Mouse (Mus musculus): Measurements from ENCODE around the gene Slc16a2. TPM values are rescaled to one million over a fixed set of nuclear protein-coding genes. Genes with fewer than 3 reads are reported as not detected.
"Not testable (repeated sequence)": the region's sequence is repeated elsewhere in the genome, so short reads cannot be mapped to it uniquely, and the experiment has no call there.

Gene Slc16a2
- polyA plus RNA-seq, 1 experiment from 2014 or later = 19.9 TPM

DNA sequence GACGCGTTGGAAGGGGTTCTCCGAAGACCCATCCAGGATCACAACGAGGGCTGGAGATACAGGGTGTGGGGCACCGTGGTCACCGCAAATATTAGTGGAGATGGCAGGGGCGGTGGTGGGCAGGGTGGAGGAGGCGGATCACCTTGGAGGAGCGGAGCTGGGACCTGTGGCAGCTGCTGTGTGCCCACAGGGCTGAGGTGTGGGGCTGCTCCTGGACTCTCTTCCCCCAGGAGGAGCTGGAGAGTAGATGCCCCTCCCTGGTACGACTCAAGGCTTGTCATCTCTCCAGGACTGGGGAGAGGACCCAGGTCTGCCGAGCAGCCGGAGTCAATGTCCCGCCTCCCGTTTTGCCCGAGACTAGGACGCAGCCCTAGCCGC is 127.0 kb downstream of the Slc16a2 start:
- ATAC-seq (replicated peaks; ENCODE audit: extremely low read depth, insufficient read depth, low FRiP score) = peak; percentile 24; the same call in 1 of the 2 replicates
- WGBS = 9% methylated on average over 16 of the region's 17 CpGs

DNA sequence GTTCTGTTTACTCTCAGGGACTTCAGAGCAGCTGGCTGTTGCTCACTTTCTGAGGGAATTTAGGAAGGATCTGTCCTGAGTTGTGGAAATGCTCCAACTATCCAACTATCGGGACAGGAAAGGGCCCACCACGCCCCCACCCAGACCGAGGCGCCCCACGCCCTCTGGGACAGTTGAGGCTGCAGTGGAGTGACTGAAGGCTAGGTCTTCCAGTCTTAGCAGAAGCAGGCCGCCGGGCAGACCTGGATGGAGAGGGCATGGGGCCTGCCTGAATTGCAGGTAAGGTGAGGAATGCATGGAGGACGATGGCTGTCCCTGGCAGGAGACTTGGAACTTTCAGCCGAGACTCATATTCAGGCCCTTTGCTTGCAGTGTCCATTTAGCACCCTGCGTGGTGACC is 127.4 kb downstream of the Slc16a2 start:
- no peak for ATAC-seq (replicated peaks; ENCODE audit: extremely low read depth, insufficient read depth, low FRiP score)
- peaks cover 9% of the 10 kb centered on the region for H3K4me1 ChIP-seq (ENCODE audit: control insufficient read depth, insufficient read depth, low read length)
- WGBS = 26% methylated on average over 10 of the region's 10 CpGs
- no peaks in the 10 kb centered on the region for H3K36me3 ChIP-seq (ENCODE audit: control insufficient read depth, insufficient read depth)
- H3K9ac ChIP-seq (ENCODE audit: low read length) = peak overlapping the region; percentile 67
- peaks cover 77% of the 10 kb centered on the region for H3K27me3 ChIP-seq (ENCODE audit: control insufficient read depth, insufficient read depth, low read length)
- H3K4me3 ChIP-seq (ENCODE audit: low read length) = peak overlapping the region; percentile 56
- H3K4me2 ChIP-seq (ENCODE audit: low read depth, low read length) = peak overlapping the region; percentile 83
- H3K27ac ChIP-seq (ENCODE audit: low read length) = no peak overlapping the region
- no peaks in the 10 kb centered on the region for H3K9me3 ChIP-seq (replicated peaks; ENCODE audit: control insufficient read depth, low read length)

More for the DNA sequence above, 127.0 kb downstream of the Slc16a2 start:
- H3K4me1 ChIP-seq (ENCODE audit: control insufficient read depth, insufficient read depth, low read length) = peaks cover 9% of the 10 kb centered on the region
- H3K9ac ChIP-seq (ENCODE audit: low read length) = peak overlapping the region; percentile 67
- no peaks in the 10 kb centered on the region for H3K9me3 ChIP-seq (replicated peaks; ENCODE audit: control insufficient read depth, low read length)
- peak overlapping the region; percentile 83 for H3K4me2 ChIP-seq (ENCODE audit: low read depth, low read length)
- peaks cover 79% of the 10 kb centered on the region for H3K27me3 ChIP-seq (ENCODE audit: control insufficient read depth, insufficient read depth, low read length)
- H3K36me3 ChIP-seq (ENCODE audit: control insufficient read depth, insufficient read depth) = no peaks in the 10 kb centered on the region
- peak overlapping the region; percentile 82 for H3K27ac ChIP-seq (ENCODE audit: low read length)
- peak overlapping the region; percentile 56 for H3K4me3 ChIP-seq (ENCODE audit: low read length)

DNA sequence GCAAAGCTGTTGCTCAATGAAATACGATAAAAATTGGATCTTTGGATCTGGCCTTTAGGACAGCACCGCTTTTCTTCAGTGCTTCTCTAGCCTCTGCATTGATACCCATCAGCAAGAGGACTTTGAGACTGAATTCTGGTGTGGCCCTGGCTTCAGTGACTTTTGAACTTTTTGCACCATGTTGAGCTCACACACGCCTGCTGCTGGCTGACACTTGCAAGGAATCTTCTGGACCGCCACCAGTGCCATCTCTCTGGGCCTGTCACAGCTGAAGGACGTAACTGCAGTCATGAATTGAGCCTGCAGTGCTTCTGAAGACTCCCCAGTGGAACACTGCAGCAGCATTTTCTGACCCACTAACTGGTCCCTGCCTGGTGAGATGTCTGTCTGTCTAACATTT is 128.9 kb downstream of the Slc16a2 start:
- H3K27ac ChIP-seq (ENCODE audit: low read length) = no peak overlapping the region
- H3K9ac ChIP-seq (ENCODE audit: low read length) = no peak overlapping the region
- no peaks in the 10 kb centered on the region for H3K36me3 ChIP-seq (ENCODE audit: control insufficient read depth, insufficient read depth)
- H3K4me2 ChIP-seq (ENCODE audit: low read depth, low read length) = no peak overlapping the region
- 81% methylated on average over 5 of the region's 5 CpGs for WGBS
- no peak for ATAC-seq (replicated peaks; ENCODE audit: extremely low read depth, insufficient read depth, low FRiP score)
- peaks cover 75% of the 10 kb centered on the region for H3K27me3 ChIP-seq (ENCODE audit: control insufficient read depth, insufficient read depth, low read length)
- H3K4me1 ChIP-seq (ENCODE audit: control insufficient read depth, insufficient read depth, low read length) = peaks cover 8% of the 10 kb centered on the region
- no peak overlapping the region for H3K4me3 ChIP-seq (ENCODE audit: low read length)
- no peaks in the 10 kb centered on the region for H3K9me3 ChIP-seq (replicated peaks; ENCODE audit: control insufficient read depth, low read length)

DNA sequence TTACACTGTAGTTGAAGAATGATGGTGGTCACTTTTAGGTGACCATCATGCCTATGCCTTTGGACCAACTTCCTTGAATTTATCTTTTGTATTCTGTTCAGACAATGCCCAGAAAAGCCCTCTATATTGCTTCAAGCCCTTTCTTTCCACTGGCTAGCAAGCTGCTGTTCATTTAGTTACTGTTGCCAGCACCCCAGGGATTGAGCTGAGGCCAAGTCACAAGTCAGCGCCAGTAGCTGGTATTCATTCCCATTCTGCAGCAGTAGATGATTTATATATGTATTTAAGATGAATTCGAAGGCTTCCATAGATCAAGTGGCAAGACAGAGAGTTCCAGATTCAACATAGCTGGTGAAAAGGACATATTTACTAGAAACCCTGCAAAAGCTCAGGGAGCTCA is 133.2 kb downstream of the Slc16a2 start:
- Histone ChIP-seq H3K9me3 (replicated peaks; ENCODE audit: control insufficient read depth, low read length) (no peaks in the 10 kb centered on the region), H3K9ac (ENCODE audit: low read length) (no peak overlapping the region), H3K27me3 (ENCODE audit: control insufficient read depth, insufficient read depth, low read length) (peaks cover 60% of the 10 kb centered on the region), H3K4me2 (ENCODE audit: low read depth, low read length) (no peak overlapping the region), H3K36me3 (ENCODE audit: control insufficient read depth, insufficient read depth) (no peaks in the 10 kb centered on the region), H3K4me3 (ENCODE audit: low read length) (no peak overlapping the region), H3K27ac (ENCODE audit: low read length) (no peak overlapping the region), H3K4me1 (ENCODE audit: control insufficient read depth, insufficient read depth, low read length) (no peaks in the 10 kb centered on the region)
- 87% methylated on average over 2 of the region's 2 CpGs for WGBS
- no peak for ATAC-seq (replicated peaks; ENCODE audit: extremely low read depth, insufficient read depth, low FRiP score)

DNA sequence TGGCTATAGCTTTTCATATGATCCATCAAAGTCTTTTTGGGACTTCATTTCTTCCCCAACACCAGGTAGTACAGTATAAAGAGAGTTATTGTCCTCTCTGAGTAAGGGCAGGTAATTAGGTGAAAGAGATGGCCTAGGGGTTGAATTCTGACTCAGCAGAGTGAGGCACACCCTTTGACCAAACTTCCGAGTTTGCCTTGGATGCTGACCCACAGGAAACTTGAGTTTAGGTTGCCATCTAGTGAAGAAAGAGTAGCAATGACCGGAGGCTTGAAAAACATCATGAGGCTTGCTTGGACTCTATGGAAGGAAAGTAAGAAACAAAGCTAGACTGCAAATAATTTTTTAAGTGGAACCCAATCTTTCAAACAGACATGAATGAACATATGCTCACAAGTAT is 147.1 kb downstream of the Slc16a2 start:
- Histone ChIP-seq H3K4me3 (ENCODE audit: low read length) (no peak overlapping the region), H3K9ac (ENCODE audit: low read length) (no peak overlapping the region), H3K36me3 (ENCODE audit: control insufficient read depth, insufficient read depth) (no peaks in the 10 kb centered on the region), H3K27me3 (ENCODE audit: control insufficient read depth, insufficient read depth, low read length) (peaks cover 17% of the 10 kb centered on the region), H3K4me2 (ENCODE audit: low read depth, low read length) (no peak overlapping the region), H3K9me3 (replicated peaks; ENCODE audit: control insufficient read depth, low read length) (no peaks in the 10 kb centered on the region), H3K4me1 (ENCODE audit: control insufficient read depth, insufficient read depth, low read length) (no peaks in the 10 kb centered on the region), H3K27ac (ENCODE audit: low read length) (no peak overlapping the region)
- WGBS = 35% methylated on average over 2 of the region's 2 CpGs
- ATAC-seq (replicated peaks; ENCODE audit: extremely low read depth, insufficient read depth, low FRiP score) = no peak

DNA sequence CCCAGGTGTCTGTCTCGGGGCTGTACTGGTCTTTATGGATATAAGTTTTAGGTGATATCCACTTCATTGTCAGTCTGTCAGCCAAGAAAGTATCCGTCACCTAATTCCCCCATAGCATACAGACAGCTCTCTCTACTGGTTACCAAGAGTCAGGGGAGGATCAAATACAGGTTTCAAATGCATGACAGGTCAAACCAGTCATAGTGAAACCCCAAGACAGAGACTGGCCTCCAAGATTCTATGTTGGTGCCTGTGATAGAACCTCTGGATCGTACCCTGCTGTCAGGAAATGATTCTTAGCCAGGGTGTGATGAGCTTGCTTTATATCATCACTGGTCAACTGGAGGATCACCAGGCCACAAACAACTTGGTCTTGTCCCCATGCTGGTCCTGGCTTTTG is 148.0 kb downstream of the Slc16a2 start:
- no peaks in the 10 kb centered on the region for H3K36me3 ChIP-seq (ENCODE audit: control insufficient read depth, insufficient read depth)
- H3K4me3 ChIP-seq (ENCODE audit: low read length) = no peak overlapping the region
- H3K9ac ChIP-seq (ENCODE audit: low read length) = no peak overlapping the region
- no peak overlapping the region for H3K27ac ChIP-seq (ENCODE audit: low read length)
- 68% methylated on average over 3 of the region's 3 CpGs for WGBS
- H3K9me3 ChIP-seq (replicated peaks; ENCODE audit: control insufficient read depth, low read length) = no peaks in the 10 kb centered on the region
- H3K4me2 ChIP-seq (ENCODE audit: low read depth, low read length) = no peak overlapping the region
- ATAC-seq (replicated peaks; ENCODE audit: extremely low read depth, insufficient read depth, low FRiP score) = no peak
- H3K27me3 ChIP-seq (ENCODE audit: control insufficient read depth, insufficient read depth, low read length) = peaks cover 12% of the 10 kb centered on the region
- no peaks in the 10 kb centered on the region for H3K4me1 ChIP-seq (ENCODE audit: control insufficient read depth, insufficient read depth, low read length)

DNA sequence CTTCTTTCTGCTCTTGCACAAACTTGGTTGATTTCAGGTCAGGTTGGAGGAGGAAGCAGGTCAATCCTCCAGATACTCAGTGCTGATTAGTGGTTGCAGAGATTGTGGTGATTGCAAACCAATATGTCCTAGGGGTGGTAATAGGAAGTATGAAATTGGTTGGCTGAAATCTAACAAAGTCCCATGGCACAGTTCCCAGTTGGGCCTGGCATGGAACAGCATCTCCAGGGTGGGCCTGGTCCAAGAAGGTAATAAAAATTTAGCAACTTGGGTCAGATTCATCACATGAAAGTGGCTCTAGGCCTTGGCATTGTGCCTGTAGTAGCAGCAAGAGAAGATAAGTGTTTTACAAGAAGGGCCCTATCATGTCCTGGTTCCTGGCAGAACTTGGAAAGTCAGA is 151.5 kb downstream of the Slc16a2 start:
- no peaks in the 10 kb centered on the region for H3K36me3 ChIP-seq (ENCODE audit: control insufficient read depth, insufficient read depth)
- H3K9me3 ChIP-seq (replicated peaks; ENCODE audit: control insufficient read depth, low read length) = no peaks in the 10 kb centered on the region
- no peak overlapping the region for H3K9ac ChIP-seq (ENCODE audit: low read length)
- H3K4me1 ChIP-seq (ENCODE audit: control insufficient read depth, insufficient read depth, low read length) = no peaks in the 10 kb centered on the region
- no peak overlapping the region for H3K27ac ChIP-seq (ENCODE audit: low read length)
- H3K4me2 ChIP-seq (ENCODE audit: low read depth, low read length) = no peak overlapping the region
- no peak for ATAC-seq (replicated peaks; ENCODE audit: extremely low read depth, insufficient read depth, low FRiP score)
- peaks cover 12% of the 10 kb centered on the region for H3K27me3 ChIP-seq (ENCODE audit: control insufficient read depth, insufficient read depth, low read length)
- H3K4me3 ChIP-seq (ENCODE audit: low read length) = no peak overlapping the region

DNA sequence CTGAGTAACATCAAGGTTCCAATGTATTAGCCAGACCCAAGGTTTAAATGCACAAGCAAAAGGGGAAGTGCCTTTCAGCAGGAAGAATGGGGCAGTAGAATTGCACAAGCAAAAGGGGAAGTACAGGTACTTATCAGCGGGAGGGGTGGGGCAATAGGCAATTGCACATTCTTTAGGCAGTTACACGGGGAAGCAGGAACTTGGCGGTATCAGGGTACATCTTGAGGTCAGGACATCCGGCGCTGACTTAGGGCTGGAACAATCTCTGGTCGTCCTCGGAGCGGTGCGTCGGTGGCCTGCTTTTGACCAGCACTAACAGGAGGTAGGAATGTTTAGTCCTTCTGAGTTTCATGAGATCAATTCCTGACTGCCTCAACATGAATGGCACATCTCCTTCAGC is 157.3 kb downstream of the Slc16a2 start:
- H3K9ac ChIP-seq (ENCODE audit: low read length); H3K36me3 ChIP-seq (ENCODE audit: control insufficient read depth, insufficient read depth); ATAC-seq (replicated peaks; ENCODE audit: extremely low read depth, insufficient read depth, low FRiP score); H3K27me3 ChIP-seq (ENCODE audit: control insufficient read depth, insufficient read depth, low read length); H3K4me3 ChIP-seq (ENCODE audit: low read length); H3K4me1 ChIP-seq (ENCODE audit: control insufficient read depth, insufficient read depth, low read length); H3K4me2 ChIP-seq (ENCODE audit: low read depth, low read length); H3K9me3 ChIP-seq (replicated peaks; ENCODE audit: control insufficient read depth, low read length); H3K27ac ChIP-seq (ENCODE audit: low read length): not testable (repeated sequence)
- WGBS = 78% methylated on average over 10 of the region's 10 CpGs

DNA sequence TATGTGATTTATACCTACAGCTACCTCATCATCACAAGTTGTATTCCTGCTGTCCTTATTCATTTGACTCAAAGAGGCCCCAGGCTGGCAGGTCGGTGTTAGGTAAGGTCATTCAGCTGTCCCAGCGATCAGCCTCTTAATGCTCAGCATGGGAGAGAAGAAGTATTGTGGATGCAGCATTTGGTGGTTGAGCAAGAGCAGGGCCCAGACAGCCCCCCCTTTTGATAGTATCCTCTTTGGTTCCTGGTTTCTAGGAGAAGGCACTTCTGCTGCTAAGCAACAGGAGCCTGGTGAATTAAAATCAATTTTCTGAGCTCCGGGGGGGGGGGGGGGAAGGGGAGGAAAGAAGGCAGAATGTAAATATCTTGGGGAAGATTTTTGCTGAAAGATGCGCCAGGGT is 162.8 kb downstream of the Slc16a2 start:
- 56% methylated on average over 4 of the region's 4 CpGs for WGBS
- Histone ChIP-seq H3K27me3 (ENCODE audit: control insufficient read depth, insufficient read depth, low read length) (peaks cover 10% of the 10 kb centered on the region), H3K27ac (ENCODE audit: low read length) (no peak overlapping the region), H3K36me3 (ENCODE audit: control insufficient read depth, insufficient read depth) (no peaks in the 10 kb centered on the region), H3K4me2 (ENCODE audit: low read depth, low read length) (no peak overlapping the region), H3K9ac (ENCODE audit: low read length) (no peak overlapping the region), H3K4me3 (ENCODE audit: low read length) (no peak overlapping the region), H3K9me3 (replicated peaks; ENCODE audit: control insufficient read depth, low read length) (peaks cover 3% of the 10 kb centered on the region; the same call in 1 of the 2 replicates), H3K4me1 (ENCODE audit: control insufficient read depth, insufficient read depth, low read length) (no peaks in the 10 kb centered on the region)
- ATAC-seq (replicated peaks; ENCODE audit: extremely low read depth, insufficient read depth, low FRiP score) = no peak

DNA sequence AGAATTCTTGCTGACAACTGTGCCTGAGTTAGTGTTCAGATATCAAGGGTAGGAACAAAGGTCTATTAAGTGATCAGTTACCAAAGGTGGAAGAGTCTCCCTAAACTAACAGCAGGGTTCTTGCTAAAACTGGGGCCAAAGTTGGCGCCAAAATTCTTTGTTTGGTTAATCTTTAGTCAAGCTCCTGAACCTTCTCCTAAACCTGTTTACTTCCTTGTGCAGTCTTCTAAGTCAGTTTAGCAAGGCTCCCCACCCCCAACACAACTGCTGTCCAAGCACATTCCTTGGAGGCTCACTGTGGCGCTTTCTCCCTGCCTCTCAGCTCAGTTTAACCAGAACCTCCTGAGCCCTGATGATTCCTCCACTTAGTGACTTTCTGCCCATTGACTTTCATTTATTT is 168.8 kb downstream of the Slc16a2 start:
- 48% methylated on average over 2 of the region's 2 CpGs for WGBS
- peaks cover 6% of the 10 kb centered on the region; the same call in 1 of the 2 replicates for H3K27me3 ChIP-seq (ENCODE audit: control insufficient read depth, insufficient read depth, low read length)

More for the DNA sequence above, 168.8 kb downstream of the Slc16a2 start:
- no peak overlapping the region for H3K4me2 ChIP-seq (ENCODE audit: low read depth, low read length)
- H3K36me3 ChIP-seq (ENCODE audit: control insufficient read depth, insufficient read depth) = no peaks in the 10 kb centered on the region
- H3K9me3 ChIP-seq (replicated peaks; ENCODE audit: control insufficient read depth, low read length) = no peaks in the 10 kb centered on the region
- H3K4me3 ChIP-seq (ENCODE audit: low read length) = no peak overlapping the region
- no peaks in the 10 kb centered on the region for H3K4me1 ChIP-seq (ENCODE audit: control insufficient read depth, insufficient read depth, low read length)
- no peak for ATAC-seq (replicated peaks; ENCODE audit: extremely low read depth, insufficient read depth, low FRiP score)
- no peak overlapping the region for H3K27ac ChIP-seq (ENCODE audit: low read length)
- H3K9ac ChIP-seq (ENCODE audit: low read length) = no peak overlapping the region
